Mouse (Mus musculus) kidney, postnatal 4 days (tissue): Measurements from ENCODE around the gene Dpm1.

Source experiments
- DNase-seq, 2 experiments: peaks; one replicate each; pipeline ENCODE4 v3.0.0; 2021; ENCODE audit warnings: mixed read lengths in 2 of 2

Gene Dpm1

GRCm38 (mm10) chr2:168161514-168161971, 68.8 kb downstream of the Dpm1 start:
- DNase-seq = peak in 1 of 2 experiments; percentile 49

DNA sequence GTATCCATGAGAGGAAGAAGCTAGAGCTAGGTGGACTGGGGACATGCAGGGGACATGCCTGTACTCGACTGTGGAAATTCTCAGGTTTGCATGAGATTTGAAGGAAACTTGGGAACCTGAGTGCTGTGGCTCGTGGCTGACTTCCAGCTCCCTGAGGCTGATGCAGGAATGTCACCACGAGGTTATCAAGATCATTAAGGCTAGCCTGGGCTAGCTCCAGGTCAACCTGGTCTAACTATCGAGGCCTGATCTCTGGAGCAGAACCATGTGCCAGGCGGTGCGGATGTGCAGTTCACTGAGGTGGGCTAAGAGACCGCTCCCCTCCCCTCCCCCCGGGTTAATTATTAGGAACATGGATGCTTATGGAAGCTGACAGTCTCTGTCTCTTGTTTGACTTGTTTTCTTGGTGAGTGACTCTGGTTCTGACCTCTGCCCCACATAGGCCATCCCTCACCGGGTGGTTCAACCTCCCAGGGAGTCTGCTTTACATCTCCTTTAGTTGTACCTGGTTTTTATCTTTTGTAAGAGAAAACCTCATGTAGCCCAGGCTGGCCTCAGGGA, 69.9 kb downstream of the Dpm1 start:
- peak in 1 of 2 experiments; percentile 43 for DNase-seq
